Mouse (Mus musculus) midbrain, embryonic 14.5 days (tissue): Measurements from ENCODE around the gene Stard13. TPM values are rescaled to one million over a fixed set of nuclear protein-coding genes. Genes with fewer than 3 reads are reported as not detected.
A peak's percentile ranks its signal among the peaks of the same experiment; 100 is the strongest.

ENCODE experiments used
- ATAC-seq: fragments of 200-750 bp; cut with Nextera tagmentation; 2 replicates; pipeline ENCODE4 v1.8.0; 2017; ENCODE audit warnings: moderate number of reproducible peaks, moderate library complexity; ENCODE audit not compliant: low FRiP score, low TSS enrichment
- DNase-seq: peaks from one replicate; pipeline ENCODE4 v3.0.0-alpha.2; 2015
- H3K27ac ChIP-seq: fragments of 300-500 bp; sonication (generic); replicated peaks from 2 replicates; pipeline ENCODE4 v1.5.1; 2014; ENCODE audit warnings: mild to moderate bottlenecking, low read depth, low read length, moderate library complexity
- H3K27me3 ChIP-seq: fragments of 300-500 bp; sonication (generic); 2 replicates; pipeline ENCODE4 v1.6.1; 2014; ENCODE audit warnings: low read length, control low read depth, mixed read lengths; ENCODE audit not compliant: control insufficient read depth, insufficient read depth
- H3K36me3 ChIP-seq: fragments of 300-500 bp; sonication (generic); 2 replicates; pipeline ENCODE4 v1.6.1; 2014; ENCODE audit warnings: low read length, control low read depth; ENCODE audit not compliant: control insufficient read depth, insufficient read depth
- H3K4me1 ChIP-seq: fragments of 300-500 bp; sonication (generic); 2 replicates; pipeline ENCODE4 v1.6.1; 2014; ENCODE audit warnings: mild to moderate bottlenecking, antibody characterized with exemption, low read length, control low read depth; ENCODE audit not compliant: control insufficient read depth, insufficient read depth
- H3K4me2 ChIP-seq: fragments of 300-500 bp; sonication (generic); 2 replicates; pipeline ENCODE4 v1.6.1; 2014; ENCODE audit warnings: mild to moderate bottlenecking, low read length, moderate library complexity
- H3K4me3 ChIP-seq: fragments of 300-500 bp; sonication (generic); replicated peaks from 2 replicates; pipeline ENCODE4 v1.5.1; 2014; ENCODE audit warnings: low read depth, low read length
- H3K9ac ChIP-seq: fragments of 300-500 bp; sonication (generic); replicated peaks from 2 replicates; pipeline ENCODE4 v1.6.1; 2014; ENCODE audit warnings: mild to moderate bottlenecking, low read length, moderate library complexity
- H3K9me3 ChIP-seq: fragments of 300-500 bp; sonication (generic); 2 replicates; pipeline ENCODE4 v1.6.1; 2016; ENCODE audit warnings: low read length, control low read depth, mixed read lengths; ENCODE audit not compliant: control insufficient read depth
- WGBS: fragments of 180-500 bp; shearing (Covaris S2); extraction: QIAGEN DNeasy Blood & Tissue Kit; methylation state at CpG from one replicate; pipeline ENCODE4 v1.1.7; 2014; 5-methylcytosine and 5-hydroxymethylcytosine counted together
- polyA plus RNA-seq: library from polyadenylated mRNA; unstranded; fragments of >200 nt; fragmentation: Nextera tagmentation; extraction: Ambion mirVana; gene quantifications from 2 replicates; pipeline ENCODE4 v1.2.1, GENCODE M21; 2014

The Stard13 gene
- polyA plus RNA-seq, 1 experiment from 2014 or later, result 2.8 TPM

GRCm38 (mm10) chr5:151066016-151066415, 167.6 kb downstream of the Stard13 start:
- Histone ChIP-seq H3K4me1 (no peaks in the 10 kb centered on the region), H3K36me3 (no peaks in the 10 kb centered on the region), H3K9ac (no peak overlapping the region), H3K4me2 (no peak overlapping the region), H3K27ac (no peak overlapping the region), H3K9me3 (peaks cover 3% of the 10 kb centered on the region; the same call in 1 of the 2 replicates), H3K27me3 (no peaks in the 10 kb centered on the region), H3K4me3 (no peak overlapping the region)
- DNase-seq, result no peak
- no peak for ATAC-seq
- 88% methylated on average over 5 of the region's 5 CpGs for WGBS

DNA sequence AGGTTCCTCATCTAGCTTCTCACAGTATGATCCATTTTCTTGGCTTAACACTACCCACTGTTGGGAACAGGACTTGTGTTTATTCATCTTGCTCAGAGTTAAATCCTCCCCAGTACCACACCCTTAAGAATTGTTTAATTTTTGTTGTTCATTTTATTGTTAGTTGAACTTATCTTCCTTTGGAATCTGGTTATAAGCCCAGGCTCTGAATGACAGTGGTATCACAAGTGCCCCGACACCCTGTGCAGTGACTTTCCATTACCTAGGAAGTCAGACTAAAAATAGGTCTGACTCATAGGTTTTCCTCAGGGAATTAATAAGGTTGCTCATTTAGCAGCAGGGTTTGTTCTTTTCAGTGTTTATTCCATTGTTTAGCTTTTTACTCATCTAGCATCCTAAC, 168.4 kb downstream of the Stard13 start:
- H3K27ac ChIP-seq, result no peak overlapping the region
- no peaks in the 10 kb centered on the region for H3K4me1 ChIP-seq
- no peak overlapping the region for H3K9ac ChIP-seq
- no peak overlapping the region for H3K4me3 ChIP-seq
- no peak for ATAC-seq
- H3K27me3 ChIP-seq, result no peaks in the 10 kb centered on the region
- DNase-seq, result no peak
- H3K36me3 ChIP-seq, result no peaks in the 10 kb centered on the region
- peaks cover 3% of the 10 kb centered on the region; the same call in 1 of the 2 replicates for H3K9me3 ChIP-seq
- 90% methylated on average over 1 of the region's 1 CpGs for WGBS
- no peak overlapping the region for H3K4me2 ChIP-seq

GRCm38 (mm10) chr5:151061942-151062341, 171.7 kb downstream of the Stard13 start:
- Histone ChIP-seq H3K4me1 (no peaks in the 10 kb centered on the region), H3K27me3 (no peaks in the 10 kb centered on the region), H3K4me2 (no peak overlapping the region), H3K9ac (no peak overlapping the region), H3K27ac (no peak overlapping the region), H3K9me3 (peaks cover 3% of the 10 kb centered on the region; the same call in 1 of the 2 replicates), H3K4me3 (no peak overlapping the region), H3K36me3 (no peaks in the 10 kb centered on the region)
- WGBS, result 92% methylated on average over 2 of the region's 2 CpGs
- ATAC-seq (no peak), DNase-seq (no peak)

GRCm38 (mm10) chr5:151060476-151060875, 173.2 kb downstream of the Stard13 start:
- Histone ChIP-seq H3K36me3 (no peaks in the 10 kb centered on the region), H3K4me2 (no peak overlapping the region), H3K9me3 (peaks cover 3% of the 10 kb centered on the region; the same call in 1 of the 2 replicates), H3K4me1 (no peaks in the 10 kb centered on the region), H3K27ac (no peak overlapping the region), H3K9ac (no peak overlapping the region), H3K27me3 (no peaks in the 10 kb centered on the region), H3K4me3 (no peak overlapping the region)
- 83% methylated on average over 12 of the region's 12 CpGs for WGBS
- ATAC-seq (no peak), DNase-seq (no peak)

GRCm38 (mm10) chr5:151059772-151060171, 173.9 kb downstream of the Stard13 start:
- no peak for DNase-seq
- 91% methylated on average over 5 of the region's 5 CpGs for WGBS
- H3K4me2 ChIP-seq, result no peak overlapping the region
- no peak overlapping the region for H3K9ac ChIP-seq
- no peaks in the 10 kb centered on the region for H3K36me3 ChIP-seq
- no peak overlapping the region for H3K4me3 ChIP-seq
- ATAC-seq, result no peak
- H3K27ac ChIP-seq, result no peak overlapping the region
- peaks cover 3% of the 10 kb centered on the region; the same call in 1 of the 2 replicates for H3K9me3 ChIP-seq
- H3K27me3 ChIP-seq, result no peaks in the 10 kb centered on the region
- H3K4me1 ChIP-seq, result no peaks in the 10 kb centered on the region

GRCm38 (mm10) chr5:151059352-151059751, 174.3 kb downstream of the Stard13 start:
- Histone ChIP-seq H3K36me3 (no peaks in the 10 kb centered on the region), H3K27ac (no peak overlapping the region), H3K4me2 (no peak overlapping the region), H3K4me3 (no peak overlapping the region), H3K9ac (no peak overlapping the region), H3K4me1 (no peaks in the 10 kb centered on the region), H3K9me3 (peaks cover 3% of the 10 kb centered on the region; the same call in 1 of the 2 replicates), H3K27me3 (no peaks in the 10 kb centered on the region)
- ATAC-seq (no peak), DNase-seq (no peak)
- WGBS, result 93% methylated on average over 10 of the region's 10 CpGs

GRCm38 (mm10) chr5:151057716-151058115, 175.9 kb downstream of the Stard13 start:
- ATAC-seq, result no peak
- H3K27ac ChIP-seq, result no peak overlapping the region
- WGBS, result 89% methylated on average over 5 of the region's 5 CpGs

DNA sequence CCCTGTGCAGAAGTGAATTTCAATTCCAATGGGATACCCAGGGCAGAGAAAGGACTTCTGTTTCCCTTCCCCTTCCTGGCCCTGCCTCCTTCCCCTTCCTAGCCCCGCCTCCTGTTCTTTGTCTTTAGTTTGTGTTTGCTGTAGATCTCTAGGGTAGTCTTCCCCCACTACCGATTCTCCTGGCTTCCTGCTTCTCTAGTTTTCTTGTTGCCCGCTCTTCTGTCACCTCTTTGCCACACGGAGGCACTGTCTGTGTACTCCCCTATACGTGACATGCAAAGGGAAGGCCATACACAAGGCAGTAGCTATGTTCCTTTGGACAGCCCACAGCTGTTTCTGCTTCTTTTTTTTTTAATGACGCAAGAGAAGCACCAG, 176.7 kb downstream of the Stard13 start:
- Histone ChIP-seq H3K4me3 (no peak overlapping the region), H3K4me2 (no peak overlapping the region), H3K9ac (no peak overlapping the region), H3K9me3 (peaks cover under 1% of the 10 kb centered on the region; the same call in 1 of the 2 replicates), H3K27me3 (no peaks in the 10 kb centered on the region), H3K4me1 (no peaks in the 10 kb centered on the region), H3K36me3 (no peaks in the 10 kb centered on the region), H3K27ac (peak overlapping the region; percentile 50)
- DNase-seq, result peak; percentile 14
- WGBS, result 81% methylated on average over 6 of the region's 6 CpGs
- no peak for ATAC-seq

More at GRCm38 (mm10) chr5:151057716-151058115, 175.9 kb downstream of the Stard13 start:
- no peak for DNase-seq
- H3K27me3 ChIP-seq, result no peaks in the 10 kb centered on the region
- H3K4me1 ChIP-seq, result no peaks in the 10 kb centered on the region
- H3K9me3 ChIP-seq, result peaks cover 3% of the 10 kb centered on the region; the same call in 1 of the 2 replicates
- H3K4me2 ChIP-seq, result no peak overlapping the region
- no peak overlapping the region for H3K9ac ChIP-seq
- no peak overlapping the region for H3K4me3 ChIP-seq
- no peaks in the 10 kb centered on the region for H3K36me3 ChIP-seq

- H3K4me1 ChIP-seq, result no peaks in the 10 kb centered on the region
- 68% methylated on average over 12 of the region's 12 CpGs for WGBS
- DNase-seq (peak; percentile 65), ATAC-seq (no peak)
- H3K36me3 ChIP-seq, result no peaks in the 10 kb centered on the region
- no peak overlapping the region for H3K4me3 ChIP-seq
- no peaks in the 10 kb centered on the region for H3K9me3 ChIP-seq
- no peak overlapping the region for H3K9ac ChIP-seq
- H3K4me2 ChIP-seq, result peak overlapping the region; percentile 15; the same call in 1 of the 2 replicates
- peak overlapping the region; percentile 50 for H3K27ac ChIP-seq
- H3K27me3 ChIP-seq, result no peaks in the 10 kb centered on the region
These were observed 177.2 kb downstream of the Stard13 start for GRCm38 (mm10) chr5:151056255-151056919.
